Mouse (Mus musculus) CH12.LX (cell line): ENCODE measurements around the gene Cd83. TPM values are rescaled to one million over a fixed set of nuclear protein-coding genes. Genes with fewer than 3 reads are reported as not detected.

Source experiments
- DNase-seq: peaks from one replicate; pipeline ENCODE4 v3.0.0-alpha.2; 2013; ENCODE audit errors: extremely low read depth
- H3K27ac ChIP-seq: 2 replicates; pipeline ENCODE4 v1.5.1; 2012; ENCODE audit warnings: low read depth, mild to moderate bottlenecking, control low read depth, moderate library complexity; ENCODE audit not compliant: insufficient read depth
- H3K27me3 ChIP-seq: replicated peaks from 2 replicates; pipeline ENCODE3; 2012; ENCODE audit warnings: inconsistent platforms
- H3K36me3 ChIP-seq, 2 experiments: replicated peaks in 1 of 2; 2 replicates each; pipeline versions ENCODE3 to v1.6.1; 2012; ENCODE audit warnings: inconsistent platforms in 1 of 2, low read length in 1 of 2, mild to moderate bottlenecking in 1 of 2, mixed read lengths in 1 of 2, moderate library complexity in 1 of 2; ENCODE audit not compliant: control insufficient read depth in 1 of 2, insufficient read depth in 1 of 2
- H3K4me1 ChIP-seq, 2 experiments: 2 replicates each; pipeline ENCODE4 v1.6.1; 2012; ENCODE audit warnings: inconsistent platforms in 1 of 2, moderate library complexity in 1 of 2; ENCODE audit not compliant: insufficient read depth in 2 of 2, control insufficient read depth in 1 of 2
- H3K4me2 ChIP-seq: 2 replicates; pipeline ENCODE4 v1.6.1; 2012; ENCODE audit warnings: low read depth, mild to moderate bottlenecking, control low read depth; ENCODE audit not compliant: poor library complexity, insufficient read depth, severe bottlenecking
- H3K4me3 ChIP-seq, 3 experiments: fragments of 150-350 bp in 1 of 3; sonication (generic) in 1 of 3; replicated peaks in 1 of 3; 2 replicates each; pipeline versions ENCODE3 to v1.5.1; 2011 to 2012; ENCODE audit warnings: low read depth in 2 of 3, low read length in 2 of 3, mild to moderate bottlenecking in 2 of 3, moderate library complexity in 2 of 3, control low read depth in 1 of 3, improper control_type of control experiment in 1 of 3, inconsistent platforms in 1 of 3, mixed read lengths in 1 of 3; ENCODE audit not compliant: poor library complexity in 1 of 3
- H3K79me2 ChIP-seq: replicated peaks from 2 replicates; pipeline ENCODE4 v1.6.1; 2012; ENCODE audit warnings: mild to moderate bottlenecking, moderate library complexity; ENCODE audit not compliant: control insufficient read depth, poor library complexity, insufficient read depth, severe bottlenecking; ENCODE audit errors: extremely low read depth
- H3K9ac ChIP-seq: 2 replicates; pipeline ENCODE4 v1.6.1; 2012; ENCODE audit warnings: low read depth, mild to moderate bottlenecking, control low read depth, moderate library complexity; ENCODE audit not compliant: insufficient read depth
- H3K9me3 ChIP-seq: replicated peaks from 2 replicates; pipeline ENCODE3; 2012; ENCODE audit warnings: low read length, inconsistent platforms, mixed read lengths
- BHLHE40 ChIP-seq: IDR thresholded peaks from 2 replicates; pipeline ENCODE4 v1.6.1; 2011; ENCODE audit warnings: mild to moderate bottlenecking, low read depth, low read length, improper control_type of control experiment
- ELF1 ChIP-seq: IDR thresholded peaks from 2 replicates; pipeline ENCODE4 v1.6.1; 2014; ENCODE audit warnings: low read depth, mild to moderate bottlenecking, inconsistent platforms, low read length, improper control_type of control experiment
- GABPA ChIP-seq: IDR thresholded peaks from 2 replicates; pipeline ENCODE4 v1.6.1; 2012; ENCODE audit warnings: low read depth, low read length, improper control_type of control experiment, inconsistent platforms; ENCODE audit not compliant: insufficient replicate concordance
- HCFC1 ChIP-seq: IDR thresholded peaks from 2 replicates; pipeline ENCODE4 v1.6.1; 2012; ENCODE audit warnings: low read depth, mild to moderate bottlenecking, inconsistent platforms, low read length, improper control_type of control experiment
- IRF4 ChIP-seq: IDR thresholded peaks from 2 replicates; pipeline ENCODE4 v1.6.1; 2014; ENCODE audit warnings: low read depth, mild to moderate bottlenecking, inconsistent platforms, low read length, improper control_type of control experiment
- JUND ChIP-seq: conservative IDR thresholded peaks from 2 replicates; pipeline ENCODE4 v1.6.1; 2011; ENCODE audit warnings: low read depth, low read length, improper control_type of control experiment
- KAT2A ChIP-seq: IDR thresholded peaks from 2 replicates; pipeline ENCODE4 v1.6.1; 2012; ENCODE audit warnings: low read length, improper control_type of control experiment, inconsistent platforms; ENCODE audit not compliant: insufficient replicate concordance
- MAX ChIP-seq: IDR thresholded peaks from 2 replicates; pipeline ENCODE4 v1.6.1; 2011; ENCODE audit warnings: low read length, improper control_type of control experiment
- MEF2A ChIP-seq: IDR thresholded peaks from 2 replicates; pipeline ENCODE4 v1.6.1; 2014; ENCODE audit warnings: low read depth, mild to moderate bottlenecking, inconsistent platforms, low read length, improper control_type of control experiment, borderline replicate concordance
- MXI1 ChIP-seq: IDR thresholded peaks from 2 replicates; pipeline ENCODE4 v1.6.1; 2011; ENCODE audit warnings: mild to moderate bottlenecking, low read depth, low read length, improper control_type of control experiment
- NELFE ChIP-seq: IDR thresholded peaks from 2 replicates; pipeline ENCODE4 v1.6.1; 2011; ENCODE audit warnings: low read depth, low read length, improper control_type of control experiment
- NRF1 ChIP-seq: IDR thresholded peaks from 2 replicates; pipeline ENCODE4 v1.6.1; 2014; ENCODE audit warnings: low read depth, mild to moderate bottlenecking, inconsistent platforms, low read length, improper control_type of control experiment, moderate library complexity
- RCOR1 ChIP-seq: conservative IDR thresholded peaks from 2 replicates; pipeline ENCODE4 v1.6.1; 2012; ENCODE audit warnings: low read depth, mild to moderate bottlenecking, inconsistent platforms, low read length, improper control_type of control experiment
- USF2 ChIP-seq: conservative IDR thresholded peaks from 2 replicates; pipeline ENCODE4 v1.6.1; 2011; ENCODE audit warnings: low read depth, low read length, improper control_type of control experiment
- ZKSCAN1 ChIP-seq: IDR thresholded peaks from 2 replicates; pipeline ENCODE4 v1.6.1; 2012; ENCODE audit warnings: low read depth, inconsistent platforms, low read length, improper control_type of control experiment, borderline replicate concordance
- ZMIZ1 ChIP-seq: IDR thresholded peaks from 2 replicates; pipeline ENCODE4 v1.6.1; 2012; ENCODE audit warnings: low read depth, mild to moderate bottlenecking, inconsistent platforms, low read length, improper control_type of control experiment
- dilution Hi-C: fragments of 300-500 bp; cut with MboI; formaldehyde crosslinking; loops from 2 replicates; pipeline ENCODE4 v1.14.3; 2020; ENCODE audit warnings: low sequenced_read_pairs; ENCODE audit not compliant: extremely low pct_unique_long_range_greater_than_20kb, extremely low pct_ligation_motif_present
- in situ Hi-C: fragments of 300-500 bp; cut with MboI; formaldehyde crosslinking; loops from 3 replicates; pipeline ENCODE4 v1.14.3; 2019; ENCODE audit warnings: low sequenced_read_pairs, low pct_ligation_motif_present, low pct_unique_long_range_greater_than_20kb, mixed read lengths
- polyA plus RNA-seq: library from polyadenylated mRNA; unstranded; fragments of >175 nt; gene quantifications from 2 replicates; pipeline ENCODE4 v1.2.1, GENCODE M21; 2012; ENCODE audit warnings: low read depth; ENCODE audit not compliant: insufficient read length
- total RNA-seq, 2 experiments: library from RNA; depleted of rRNA; stranded (reverse); fragments of 300-350 nt in 1 of 2; fragments of >200 nt in 1 of 2; gene quantifications; 2 replicates each; pipeline ENCODE4 v1.2.3; 2012 to 2014

Cd83 gene
- total and polyA plus RNA-seq, 3 experiments: 109 to 298 (median 129) TPM

DNA sequence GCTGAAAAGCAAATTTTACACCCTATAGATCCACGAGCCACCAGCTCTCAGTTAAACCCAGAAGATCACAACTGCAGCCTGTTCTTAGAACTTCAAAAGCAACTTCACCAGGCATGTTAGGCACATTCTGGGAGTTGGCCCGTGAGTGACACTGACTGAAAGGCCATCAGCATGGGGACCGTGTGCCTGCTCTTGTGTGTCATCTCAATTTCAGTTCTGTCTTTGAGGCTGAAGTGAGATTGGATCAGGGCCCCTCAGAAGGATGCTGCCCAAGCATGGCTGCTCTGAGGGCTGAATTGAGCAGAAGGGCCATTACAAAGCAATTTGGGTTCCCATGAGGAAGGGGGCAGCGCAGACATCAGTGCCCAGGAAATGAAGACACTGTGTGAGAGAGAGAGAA is 37.7 kb downstream of the Cd83 start:
- TF ChIP-seq ZKSCAN1 (no peak), IRF4 (peak; percentile 41; the same call in 1 of the 2 replicates), GABPA (no peak), KAT2A (no peak), NRF1 (no peak), RCOR1 (no peak), BHLHE40 (peak; percentile 49; the same call in 1 of the 2 replicates), ELF1 (no peak), MXI1 (no peak)
- dilution Hi-C loops: no loop called here
- Histone ChIP-seq H3K4me3 (no peak overlapping the region), H3K9ac (no peak overlapping the region), H3K27me3 (no peaks in the 10 kb centered on the region), H3K4me2 (no peak overlapping the region), H3K4me1 (peaks cover 7 to 10% of the 10 kb centered on the region in 2 experiments; a peak in 3 of 4 replicates), H3K27ac (no peak overlapping the region), H3K9me3 (no peaks in the 10 kb centered on the region), H3K79me2 (no peaks in the 10 kb centered on the region), H3K36me3 (no peaks in the 10 kb centered on the region)
- in situ Hi-C loops: no loop called here
- no peak for DNase-seq

DNA sequence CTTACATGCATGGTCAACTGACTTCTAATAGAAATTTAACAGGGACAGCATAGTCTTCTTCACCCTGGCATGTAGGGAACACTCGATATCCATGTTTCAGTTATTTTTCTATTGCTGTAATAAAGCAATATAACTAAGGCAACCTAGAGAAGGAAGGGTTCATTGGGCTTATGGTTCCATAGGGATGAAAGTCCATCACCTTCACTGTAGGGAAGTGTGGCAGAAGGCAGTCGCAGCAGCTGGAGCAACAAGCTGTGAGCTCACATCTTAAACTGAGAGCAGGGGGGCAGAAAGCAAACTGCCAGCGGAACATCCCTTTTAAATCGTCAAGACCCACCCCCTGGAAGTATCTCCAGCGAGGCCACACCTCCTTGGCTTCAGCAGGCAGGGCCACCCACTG is 44.1 kb downstream of the Cd83 start:
- dilution Hi-C loops: no loop called here
- in situ Hi-C loops: no loop called here
- no peak overlapping the region for H3K4me3 ChIP-seq

More for the DNA sequence above, 44.1 kb downstream of the Cd83 start:
- Histone ChIP-seq H3K9ac (no peak overlapping the region), H3K27ac (no peak overlapping the region), H3K36me3 (no peaks in the 10 kb centered on the region), H3K4me1 (peaks cover 2 to 5% of the 10 kb centered on the region in 2 experiments; a peak in 1 of 4 replicates), H3K27me3 (no peaks in the 10 kb centered on the region), H3K79me2 (no peaks in the 10 kb centered on the region), H3K4me2 (no peak overlapping the region), H3K9me3 (no peaks in the 10 kb centered on the region)
- TF ChIP-seq NRF1: no peak
- no peak for TF ChIP-seq MEF2A
- TF ChIP-seq MAX: no peak
- no peak for TF ChIP-seq NELFE
- no peak for TF ChIP-seq HCFC1
- TF ChIP-seq MXI1: no peak
- TF ChIP-seq USF2: no peak
- TF ChIP-seq JUND: no peak
- no peak for TF ChIP-seq BHLHE40
- no peak for TF ChIP-seq ZMIZ1
- no peak for DNase-seq
